Mouse (Mus musculus): ENCODE results near the gene Dcst2. TPM values are rescaled to one million over a fixed set of nuclear protein-coding genes. Genes with fewer than 3 reads are reported as not detected.

Dcst2 gene
- polyA plus RNA-seq, 1 experiment from 2014 or later, result not detected

DNA sequence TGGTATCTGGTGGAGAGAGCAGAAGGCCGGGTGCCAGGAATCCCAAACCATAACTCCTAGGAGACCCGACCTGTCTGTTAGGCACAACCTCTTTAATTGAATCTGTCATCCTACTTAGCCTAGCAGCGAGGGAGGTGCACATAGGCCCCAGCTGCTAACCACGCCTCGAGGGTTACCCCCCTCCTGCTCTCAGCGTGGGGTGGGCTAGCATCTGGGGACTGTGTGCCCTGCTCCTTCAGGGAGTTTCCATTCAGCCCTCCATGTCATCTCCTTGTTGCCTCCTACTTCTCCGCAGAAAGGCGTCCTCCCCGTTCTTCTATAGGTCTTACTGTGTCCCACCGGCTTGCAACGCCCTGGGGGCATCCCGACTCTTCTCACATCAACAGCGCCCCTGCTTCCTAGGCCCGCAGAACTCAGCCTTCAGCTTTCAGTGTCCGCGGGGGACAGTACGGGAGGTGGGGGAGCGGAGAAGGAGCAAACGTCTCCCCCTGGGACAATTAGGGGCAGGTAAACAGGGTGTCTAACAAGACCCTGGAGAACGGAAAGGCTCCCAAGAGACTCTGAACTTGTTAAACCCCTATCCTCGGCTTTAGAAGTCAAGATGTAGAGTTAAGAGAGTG lies 42.7 kb upstream of the Dcst2 start:
- WGBS, result 8% methylated on average over 21 of the region's 21 CpGs
- Histone ChIP-seq H3K27me3 (ENCODE audit: control insufficient read depth, insufficient read depth, low read length) (peaks cover 71% of the 10 kb centered on the region), H3K4me3 (ENCODE audit: low read depth, low read length) (peak overlapping the region; percentile 34), H3K4me1 (ENCODE audit: control insufficient read depth, insufficient read depth, low read length) (peaks cover 56% of the 10 kb centered on the region), H3K9me3 (ENCODE audit: control insufficient read depth, low read length) (no peaks in the 10 kb centered on the region), H3K36me3 (ENCODE audit: control insufficient read depth, insufficient read depth, low read length) (no peaks in the 10 kb centered on the region), H3K27ac (ENCODE audit: low read depth, low read length) (no peak overlapping the region; the same call in 1 of the 2 replicates), H3K4me2 (peak overlapping the region; percentile 95), H3K9ac (ENCODE audit: low read length) (peak overlapping the region; percentile 52; the same call in 1 of the 2 replicates)
- ATAC-seq (ENCODE audit: low FRiP score), result no peak
- no peak for DNase-seq (ENCODE audit: low spot score, missing footprints)

DNA sequence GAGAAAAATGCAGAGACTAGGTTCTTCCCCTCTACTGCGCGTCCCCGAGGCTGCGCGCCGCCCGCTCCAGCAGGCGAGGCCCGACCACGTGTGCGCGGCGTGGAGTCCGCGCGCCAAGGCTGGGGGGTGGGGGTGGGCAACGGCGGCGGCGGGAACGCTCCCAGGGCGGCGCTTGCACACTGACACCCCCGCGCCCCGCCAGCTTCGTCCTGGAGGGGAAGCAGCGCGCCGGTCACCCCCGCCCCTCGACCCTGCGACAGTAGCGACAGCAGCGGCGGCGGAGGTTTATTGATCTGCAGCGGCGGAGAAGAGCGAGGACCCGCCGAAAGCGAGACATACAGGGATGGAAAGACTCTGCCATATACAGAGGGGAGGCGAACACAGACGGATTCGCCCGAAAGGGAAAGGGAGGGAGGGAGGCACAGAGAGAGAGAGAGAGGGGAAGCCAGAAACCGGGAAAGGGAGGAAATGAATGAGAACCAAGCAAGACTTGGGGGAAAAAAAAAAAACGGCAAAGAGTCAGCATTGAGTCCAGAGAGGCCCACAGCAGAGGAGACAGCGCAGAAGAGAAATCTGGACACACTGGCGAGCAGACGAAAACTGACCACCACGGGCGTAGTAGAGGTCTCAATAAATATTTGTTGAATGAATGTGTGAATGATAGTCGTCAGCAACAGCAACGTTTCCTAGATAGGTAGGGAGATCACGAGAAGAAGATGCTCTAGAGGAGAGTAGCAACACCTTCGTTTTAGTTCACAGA lies 42.0 kb upstream of the Dcst2 start:
- H3K4me3 ChIP-seq (ENCODE audit: low read depth, low read length), result peak overlapping the region; percentile 34
- ATAC-seq (ENCODE audit: low FRiP score) (no peak), DNase-seq (ENCODE audit: low spot score, missing footprints) (peak; percentile 93)
- H3K36me3 ChIP-seq (ENCODE audit: control insufficient read depth, insufficient read depth, low read length), result no peaks in the 10 kb centered on the region
- 4% methylated on average over 58 of the region's 58 CpGs for WGBS
- H3K27ac ChIP-seq (ENCODE audit: low read depth, low read length), result no peak overlapping the region; the same call in 1 of the 2 replicates
- peaks cover 56% of the 10 kb centered on the region for H3K4me1 ChIP-seq (ENCODE audit: control insufficient read depth, insufficient read depth, low read length)
- peak overlapping the region; percentile 95 for H3K4me2 ChIP-seq
- no peaks in the 10 kb centered on the region for H3K9me3 ChIP-seq (ENCODE audit: control insufficient read depth, low read length)
- peak overlapping the region; percentile 52 for H3K9ac ChIP-seq (ENCODE audit: low read length)
- peaks cover 71% of the 10 kb centered on the region for H3K27me3 ChIP-seq (ENCODE audit: control insufficient read depth, insufficient read depth, low read length)

DNA sequence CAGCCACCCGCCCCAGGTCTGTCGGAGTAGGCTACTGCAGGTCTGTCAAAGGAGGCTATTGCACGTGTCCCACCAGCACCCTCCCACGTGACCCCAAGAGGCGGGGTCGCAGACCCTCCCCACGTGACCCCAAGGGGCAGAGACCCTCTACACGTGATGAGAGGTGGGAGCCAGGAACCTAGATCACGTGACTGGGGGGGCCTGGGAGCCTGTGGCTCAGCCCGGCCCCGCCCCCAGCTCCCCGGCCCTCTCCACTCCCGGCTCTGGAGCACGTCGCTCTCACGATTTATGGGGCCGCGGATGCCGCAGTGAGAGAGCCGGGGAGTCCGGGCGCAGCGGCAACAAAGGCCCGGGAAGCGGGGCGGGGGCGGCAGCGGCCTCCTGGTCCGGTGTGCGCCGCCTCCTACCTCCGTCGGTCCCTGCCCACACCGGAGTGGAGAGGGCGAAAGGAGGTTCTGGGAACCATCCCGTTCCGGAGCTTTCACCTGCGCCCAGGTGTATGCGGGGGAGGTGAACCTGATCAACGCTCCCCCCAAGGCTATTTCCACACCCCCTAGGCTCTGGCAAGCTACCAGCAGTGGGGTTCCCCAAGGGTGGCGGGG lies 41.1 kb upstream of the Dcst2 start:
- Histone ChIP-seq H3K4me2 (peak overlapping the region; percentile 95), H3K27ac (ENCODE audit: low read depth, low read length) (peak overlapping the region; percentile 59), H3K27me3 (ENCODE audit: control insufficient read depth, insufficient read depth, low read length) (peaks cover 70% of the 10 kb centered on the region), H3K9me3 (ENCODE audit: control insufficient read depth, low read length) (no peaks in the 10 kb centered on the region), H3K4me3 (ENCODE audit: low read depth, low read length) (peak overlapping the region; percentile 52), H3K36me3 (ENCODE audit: control insufficient read depth, insufficient read depth, low read length) (no peaks in the 10 kb centered on the region), H3K9ac (ENCODE audit: low read length) (peak overlapping the region; percentile 64), H3K4me1 (ENCODE audit: control insufficient read depth, insufficient read depth, low read length) (peaks cover 47% of the 10 kb centered on the region)
- DNase-seq (ENCODE audit: low spot score, missing footprints) (peak; percentile 95), ATAC-seq (ENCODE audit: low FRiP score) (peak; percentile 17)
- 1% methylated on average over 41 of the region's 41 CpGs for WGBS

DNA sequence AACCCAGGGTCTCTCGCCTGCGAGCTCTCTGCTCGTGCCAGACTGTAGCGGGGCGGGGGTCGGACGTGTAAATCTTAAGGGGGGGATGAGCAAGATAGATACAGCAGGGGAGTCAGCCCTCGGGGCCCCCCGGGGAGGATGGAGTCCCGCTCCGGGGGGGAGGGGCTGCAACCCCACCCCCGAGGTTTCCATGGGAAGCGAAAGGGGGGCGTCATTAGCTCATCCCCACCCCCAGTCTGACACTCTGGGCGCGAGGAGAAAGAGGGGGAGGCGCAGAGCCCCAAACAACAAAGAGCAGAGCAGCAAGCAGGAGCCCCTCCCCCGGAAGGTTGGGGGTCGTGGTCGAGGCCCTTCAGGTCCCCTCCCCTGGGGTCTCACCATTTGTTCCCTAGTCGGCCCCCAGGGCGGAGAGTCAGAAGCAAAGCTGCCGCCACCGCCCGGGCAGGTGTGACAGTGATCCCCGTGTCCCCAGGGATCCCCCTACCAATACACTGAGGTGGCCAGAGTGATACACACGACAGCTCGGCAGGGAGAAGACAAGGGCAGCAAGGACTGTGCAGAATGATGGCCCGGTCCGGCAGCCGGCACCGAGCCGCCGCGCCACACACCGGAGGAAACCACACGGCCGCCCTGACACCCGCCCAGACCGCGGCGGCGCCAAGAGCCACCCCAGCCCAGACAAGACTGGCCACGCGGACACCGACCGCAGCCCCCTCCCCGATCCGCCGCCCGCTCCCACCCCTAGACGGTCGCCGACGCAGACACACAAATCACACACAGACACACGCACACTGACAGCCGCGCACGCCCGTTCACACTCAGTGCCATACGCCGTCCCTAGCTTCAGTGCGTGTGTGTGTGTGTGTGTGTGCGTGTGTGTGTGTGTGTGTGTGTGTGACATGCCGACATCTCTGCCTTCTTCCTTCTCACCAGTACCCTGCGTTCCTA lies 40.3 kb upstream of the Dcst2 start:
- peaks cover 62% of the 10 kb centered on the region for H3K27me3 ChIP-seq (ENCODE audit: control insufficient read depth, insufficient read depth, low read length)
- peak; percentile 12; the same call in 1 of the 2 replicates for ATAC-seq (ENCODE audit: low FRiP score)

DNA sequence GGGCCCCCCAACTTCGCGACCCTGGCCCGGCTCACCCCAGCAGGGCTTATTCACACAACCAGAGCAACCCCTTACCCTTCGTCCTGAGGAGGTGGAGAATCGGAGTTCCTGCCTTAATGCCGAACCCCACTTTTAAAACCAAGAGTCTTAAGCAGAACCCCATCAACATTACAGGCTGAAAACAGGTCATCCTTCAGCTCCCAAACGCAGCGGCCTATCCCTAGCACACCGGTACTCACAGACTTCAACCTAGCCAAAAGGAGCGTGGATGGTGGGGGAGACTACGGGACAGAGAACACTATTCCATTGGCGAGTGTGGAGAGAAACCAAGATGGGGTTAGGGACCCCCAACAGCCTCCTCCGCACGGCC lies 39.7 kb upstream of the Dcst2 start:
- Histone ChIP-seq H3K27me3 (ENCODE audit: control insufficient read depth, insufficient read depth, low read length) (peaks cover 59% of the 10 kb centered on the region), H3K27ac (ENCODE audit: low read depth, low read length) (no peak overlapping the region), H3K9ac (ENCODE audit: low read length) (peak overlapping the region; percentile 64), H3K9me3 (ENCODE audit: control insufficient read depth, low read length) (no peaks in the 10 kb centered on the region), H3K36me3 (ENCODE audit: control insufficient read depth, insufficient read depth, low read length) (no peaks in the 10 kb centered on the region), H3K4me3 (ENCODE audit: low read depth, low read length) (peak overlapping the region; percentile 52), H3K4me1 (ENCODE audit: control insufficient read depth, insufficient read depth, low read length) (peaks cover 39% of the 10 kb centered on the region), H3K4me2 (peak overlapping the region; percentile 95)
- under 1% methylated on average over 14 of the region's 14 CpGs for WGBS
- ATAC-seq (ENCODE audit: low FRiP score) (no peak), DNase-seq (ENCODE audit: low spot score, missing footprints) (peak; percentile 94)

More for the DNA sequence above, 40.3 kb upstream of the Dcst2 start:
- H3K9me3 ChIP-seq (ENCODE audit: control insufficient read depth, low read length), result no peaks in the 10 kb centered on the region
- H3K4me3 ChIP-seq (ENCODE audit: low read depth, low read length), result peak overlapping the region; percentile 52
- peak overlapping the region; percentile 64 for H3K9ac ChIP-seq (ENCODE audit: low read length)
- DNase-seq (ENCODE audit: low spot score, missing footprints), result peak; percentile 93
- under 1% methylated on average over 58 of the region's 66 CpGs for WGBS
- peak overlapping the region; percentile 95 for H3K4me2 ChIP-seq
- H3K4me1 ChIP-seq (ENCODE audit: control insufficient read depth, insufficient read depth, low read length), result peaks cover 42% of the 10 kb centered on the region
- H3K27ac ChIP-seq (ENCODE audit: low read depth, low read length), result peak overlapping the region; percentile 59
- H3K36me3 ChIP-seq (ENCODE audit: control insufficient read depth, insufficient read depth, low read length), result no peaks in the 10 kb centered on the region

DNA sequence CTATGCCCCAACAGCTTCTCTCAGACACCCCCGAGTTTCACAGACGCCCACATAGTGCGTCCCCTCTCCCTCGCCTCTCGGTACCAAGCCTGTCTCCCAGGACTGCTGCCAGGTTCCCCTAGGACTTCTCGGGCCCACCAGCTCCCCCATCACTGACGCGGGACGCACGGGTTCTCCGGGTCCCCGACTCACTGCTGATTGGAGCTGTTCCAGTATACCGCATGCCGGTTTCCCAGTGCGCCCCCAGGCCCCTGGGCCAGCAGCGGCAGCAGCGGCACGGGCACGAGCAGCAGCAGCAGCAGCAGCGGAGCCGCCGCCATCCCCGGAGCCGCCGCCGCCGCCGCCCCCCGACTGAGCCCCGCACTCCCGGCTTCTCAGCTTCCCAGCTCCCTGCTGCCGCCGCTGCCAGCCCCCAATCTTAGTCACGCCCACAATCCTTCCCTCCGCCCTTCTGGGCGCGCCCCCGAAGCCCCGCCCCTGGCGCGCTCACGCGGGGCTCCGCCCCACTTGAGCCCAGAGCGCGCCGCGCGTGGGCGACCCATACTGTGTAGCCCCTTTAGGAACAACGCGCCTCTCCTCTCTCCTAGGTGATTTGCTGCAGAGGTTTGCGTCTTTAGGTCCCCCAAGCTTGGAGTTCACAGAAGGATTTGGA lies 39.1 kb upstream of the Dcst2 start, which contains the start of gene Efna3:
TSS of gene Efna3 (minus strand) at position 452 of the 652 bp plus-strand sequence.
- Histone ChIP-seq H3K9ac (ENCODE audit: low read length) (peak within 1 kb of the TSS; percentile 64), H3K4me2 (peak within 1 kb of the TSS; percentile 95), H3K27me3 (ENCODE audit: control insufficient read depth, insufficient read depth, low read length) (peaks cover 55% of the 10 kb centered on the region), H3K4me1 (ENCODE audit: control insufficient read depth, insufficient read depth, low read length) (peaks cover 37% of the 10 kb centered on the region), H3K36me3 (ENCODE audit: control insufficient read depth, insufficient read depth, low read length) (no peaks in the 10 kb centered on the region), H3K27ac (ENCODE audit: low read depth, low read length) (no peak within 1 kb of the TSS), H3K4me3 (ENCODE audit: low read depth, low read length) (peak within 1 kb of the TSS; percentile 52), H3K9me3 (ENCODE audit: control insufficient read depth, low read length) (no peaks in the 10 kb centered on the region)
- DNase-seq (ENCODE audit: low spot score, missing footprints), result peak; percentile 97
- WGBS, result 1% methylated on average over 46 of the region's 53 CpGs
- ATAC-seq (ENCODE audit: low FRiP score), result peak; percentile 49

DNA sequence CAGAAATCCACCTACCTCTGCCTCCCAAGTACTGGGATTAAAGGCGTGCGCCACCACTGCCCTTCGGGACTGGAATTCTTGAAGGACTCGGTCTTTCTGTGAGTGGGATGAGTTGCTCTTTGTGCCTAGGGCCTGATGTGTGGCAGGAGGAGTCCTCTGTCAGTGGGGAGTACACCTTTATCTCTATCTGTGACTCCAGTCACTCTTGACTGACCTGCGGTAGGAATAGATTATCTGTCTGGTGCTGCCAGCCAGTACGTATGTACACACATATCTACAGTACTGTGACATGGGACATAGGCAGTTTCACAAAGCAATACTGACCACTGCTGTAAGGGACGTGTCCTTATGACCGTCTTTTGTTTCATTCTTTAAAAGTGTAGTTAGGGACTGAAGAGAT lies 35.9 kb upstream of the Dcst2 start:
- no peaks in the 10 kb centered on the region for H3K36me3 ChIP-seq (ENCODE audit: control insufficient read depth, insufficient read depth, low read length)
- no peak overlapping the region for H3K27ac ChIP-seq (ENCODE audit: low read depth, low read length)
- no peak for ATAC-seq (ENCODE audit: low FRiP score)
- no peaks in the 10 kb centered on the region for H3K9me3 ChIP-seq (ENCODE audit: control insufficient read depth, low read length)
- DNase-seq (ENCODE audit: low spot score, missing footprints), result no peak
- no peak overlapping the region for H3K4me2 ChIP-seq
- H3K27me3 ChIP-seq (ENCODE audit: control insufficient read depth, insufficient read depth, low read length), result peaks cover 27% of the 10 kb centered on the region
- no peak overlapping the region for H3K9ac ChIP-seq (ENCODE audit: low read length)
- H3K4me1 ChIP-seq (ENCODE audit: control insufficient read depth, insufficient read depth, low read length), result peaks cover 22% of the 10 kb centered on the region
- H3K4me3 ChIP-seq (ENCODE audit: low read depth, low read length), result no peak overlapping the region
- WGBS, result 89% methylated on average over 8 of the region's 8 CpGs

DNA sequence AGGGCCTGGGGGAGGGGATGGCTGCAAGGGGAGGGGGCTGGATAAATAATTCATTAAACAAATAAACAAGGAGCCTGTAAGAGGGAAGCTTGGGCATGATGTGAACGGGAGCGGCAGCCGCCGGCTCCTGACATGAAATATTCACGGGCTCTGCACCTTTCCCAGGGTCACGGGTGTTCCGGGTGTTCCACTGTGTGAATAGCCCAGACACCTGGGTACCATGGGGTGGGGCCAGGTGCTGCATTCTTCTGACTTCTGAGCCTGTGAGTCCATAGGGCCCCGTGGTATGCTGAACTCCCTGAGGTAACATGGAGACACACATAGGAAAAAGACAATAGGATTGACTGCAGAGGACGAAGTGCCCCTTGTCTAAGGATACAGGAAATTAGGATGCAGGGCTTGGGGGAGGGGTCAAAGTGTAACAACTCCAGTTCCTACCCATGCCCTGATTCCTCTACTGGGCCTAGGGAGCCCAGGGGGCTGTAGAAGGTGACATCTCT lies 34.4 kb upstream of the Dcst2 start:
- Histone ChIP-seq H3K4me2 (no peak overlapping the region), H3K27ac (ENCODE audit: low read depth, low read length) (no peak overlapping the region), H3K9me3 (ENCODE audit: control insufficient read depth, low read length) (no peaks in the 10 kb centered on the region), H3K4me3 (ENCODE audit: low read depth, low read length) (no peak overlapping the region), H3K4me1 (ENCODE audit: control insufficient read depth, insufficient read depth, low read length) (peaks cover 21% of the 10 kb centered on the region), H3K36me3 (ENCODE audit: control insufficient read depth, insufficient read depth, low read length) (no peaks in the 10 kb centered on the region), H3K9ac (ENCODE audit: low read length) (no peak overlapping the region), H3K27me3 (ENCODE audit: control insufficient read depth, insufficient read depth, low read length) (peaks cover 16% of the 10 kb centered on the region)
- DNase-seq (ENCODE audit: low spot score, missing footprints) (no peak), ATAC-seq (ENCODE audit: low FRiP score) (no peak)
- 55% methylated on average over 9 of the region's 9 CpGs for WGBS

Data from midbrain, embryonic 11.5 days (tissue).